19 mouse cellular contexts compared by ENCODE assay signal in genomic region chr15:79381644-79382043, GRCm38 (mm10). TPM values are rescaled to one million over a fixed set of nuclear protein-coding genes. Genes with fewer than 3 reads are reported as not detected.
A peak's percentile ranks its signal among the peaks of the same experiment; 100 is the strongest.
DNase-seq lines count a peak whose midpoint lies in the region; ATAC-seq lines count a peak whose summit lies in the region.
"Had no signal": no experiment of that assay in that cellular context is flagged by ENCODE, and none has a peak within 500 bp of the region (broad histone marks: within the 10 kb centered on the region; RNA-seq: fewer than 3 reads in every experiment).

No protein-coding gene starts in this region.

- H3K27me3 ChIP-seq in forebrain, embryonic 16.5 days (replicated peaks; ENCODE audit: control insufficient read depth, insufficient read depth, low read length), result no peaks in the 10 kb centered on the region
- no peaks in the 10 kb centered on the region for H3K27me3 ChIP-seq in forebrain, embryonic 10.5 days (ENCODE audit: poor library complexity, severe bottlenecking)
- no peaks in the 10 kb centered on the region for H3K27me3 ChIP-seq in heart, embryonic 14.5 days (ENCODE audit: control insufficient read depth, insufficient read depth, low read length)
- H3K27me3 ChIP-seq: midbrain, embryonic 12.5 days; neural tube, embryonic 15.5 days had no signal

- H3K27ac ChIP-seq in forebrain, embryonic 16.5 days (ENCODE audit: low read length), result peak overlapping the region; percentile 53
- no peak overlapping the region for H3K27ac ChIP-seq in forebrain, embryonic 10.5 days
- H3K27ac ChIP-seq in heart, embryonic 14.5 days (replicated peaks in 1 of 2; ENCODE audit: control insufficient read depth in 1 of 2, insufficient read depth in 1 of 2, low read depth in 2 of 2, low read length in 2 of 2), result peak overlapping the region; percentile 95 to 98
- H3K27ac ChIP-seq: kidney, postnatal 0 days; midbrain, embryonic 12.5 days; neural tube, embryonic 15.5 days had no signal

- no peak overlapping the region for H3K4me2 ChIP-seq in forebrain, embryonic 16.5 days (ENCODE audit: low read length)
- peak overlapping the region; percentile 66 for H3K4me2 ChIP-seq in heart, embryonic 14.5 days (ENCODE audit: low read length)
- H3K4me2 ChIP-seq: midbrain, embryonic 12.5 days; neural tube, embryonic 15.5 days had no signal

- H3K4me1 ChIP-seq in forebrain, embryonic 16.5 days (replicated peaks; ENCODE audit: control insufficient read depth, insufficient read depth, low read length), result peaks cover 20% of the 10 kb centered on the region
- H3K4me1 ChIP-seq in forebrain, embryonic 10.5 days, result peaks cover 20% of the 10 kb centered on the region
- H3K4me1 ChIP-seq in heart, embryonic 14.5 days (ENCODE audit: control insufficient read depth in 2 of 2, insufficient read depth in 2 of 2, low read length in 2 of 2), result peaks cover 24 to 50% of the 10 kb centered on the region in 2 experiments

- H3K36me3 ChIP-seq in forebrain, embryonic 16.5 days (ENCODE audit: control insufficient read depth, insufficient read depth), result no peaks in the 10 kb centered on the region; the same call in 1 of the 2 replicates
- H3K36me3 ChIP-seq in forebrain, embryonic 10.5 days (replicated peaks), result peaks cover 33% of the 10 kb centered on the region
- H3K36me3 ChIP-seq in heart, embryonic 14.5 days (ENCODE audit: control insufficient read depth, insufficient read depth, low read length), result peaks cover 33% of the 10 kb centered on the region

- 87% methylated on average over 9 of the region's 9 CpGs for WGBS in forebrain, embryonic 16.5 days
- 88% methylated on average over 9 of the region's 9 CpGs for WGBS in forebrain, embryonic 10.5 days
- WGBS in heart, embryonic 14.5 days, result 79% methylated on average over 9 of the region's 9 CpGs

- no peaks in the 10 kb centered on the region for H3K9me3 ChIP-seq in forebrain, embryonic 16.5 days (ENCODE audit: control insufficient read depth, low read length)
- no peaks in the 10 kb centered on the region for H3K9me3 ChIP-seq in forebrain, embryonic 10.5 days
- H3K9me3 ChIP-seq in heart, embryonic 14.5 days (ENCODE audit: control insufficient read depth, low read length), result no peaks in the 10 kb centered on the region
- H3K9me3 ChIP-seq: midbrain, embryonic 12.5 days; neural tube, embryonic 15.5 days had no signal

- H3K4me3 ChIP-seq in forebrain, embryonic 16.5 days (replicated peaks; ENCODE audit: low read length), result no peak overlapping the region
- no peak overlapping the region for H3K4me3 ChIP-seq in forebrain, embryonic 10.5 days
- no peak overlapping the region for H3K4me3 ChIP-seq in heart, embryonic 14.5 days (ENCODE audit: control insufficient read depth in 1 of 2, insufficient read depth in 1 of 2, low read depth in 1 of 2, low read length in 2 of 2)
- H3K4me3 ChIP-seq: erythroblast, embryonic 14.5 days; midbrain, embryonic 12.5 days; neural tube, embryonic 15.5 days had no signal

- H3K9ac ChIP-seq in forebrain, embryonic 16.5 days (replicated peaks; ENCODE audit: low read depth, low read length), result no peak overlapping the region
- peak overlapping the region; percentile 54; the same call in 1 of the 2 replicates for H3K9ac ChIP-seq in heart, embryonic 14.5 days (ENCODE audit: low read length)
- H3K9ac ChIP-seq: midbrain, embryonic 12.5 days; neural tube, embryonic 15.5 days had no signal

- no peak for ATAC-seq in forebrain, embryonic 16.5 days
- ATAC-seq in heart, embryonic 14.5 days (ENCODE audit: insufficient number of reproducible peaks, insufficient read depth, low FRiP score, low read depth), result no peak

- DNase-seq in forebrain, embryonic 10.5 days (ENCODE audit: extremely low spot score, low spot score), result no peak
- DNase-seq in heart, postnatal 4 days, result no peak
- peak; percentile 1 for DNase-seq in lung, postnatal 10 days
- no peak for DNase-seq in lung, adult 18-20 months
- peak; percentile 68 for DNase-seq in thymus, postnatal 4 days
- no peak for DNase-seq in layer of hippocampus, adult 18-20 months (ENCODE audit: low spot score in 2 of 2)
- DNase-seq: adrenal gland, adult 2 months; cerebellum, adult 11-12 months; kidney, adult 11 months; liver; lung, adult 2 months; retina, postnatal 1 day; right cerebral cortex, postnatal 4 days had no signal

RNA-seq across cellular contexts. Expression of gene Tmem184b, which starts 21.7 kb away (rescaled TPM):
- polyA plus RNA-seq in forebrain, embryonic 16.5 days (2015; fragmentation: Nextera tagmentation; extraction: Ambion mirVana), result 43.4 and 44.0 TPM in 2 replicates
- polyA plus RNA-seq in forebrain, embryonic 10.5 days (2016; fragmentation: Nextera tagmentation; extraction: Ambion mirVana), result 50.0 and 56.1 TPM in 2 replicates
- 56.1 and 60.6 TPM in 2 replicates for polyA plus RNA-seq in heart, embryonic 14.5 days (2014; fragmentation: Nextera tagmentation; extraction: Ambion mirVana)
- total RNA-seq in heart, postnatal 4 days (2021), result 10 to 100 TPM; 68.1 to 73.4 TPM
- total RNA-seq in layer of hippocampus, adult 18-20 months (2021), result 10 to 100 TPM; 55.0 to 57.9 TPM

RNA-seq across cellular contexts. Expression of gene Maff, which starts 35.2 kb away (rescaled TPM):
- 0.97 and 1.1 TPM in 2 replicates for polyA plus RNA-seq in forebrain, embryonic 16.5 days (2015; fragmentation: Nextera tagmentation; extraction: Ambion mirVana)
- polyA plus RNA-seq in forebrain, embryonic 10.5 days (2016; fragmentation: Nextera tagmentation; extraction: Ambion mirVana), result 1.5 and 1.6 TPM in 2 replicates
- 2.2 and 3.5 TPM in 2 replicates for polyA plus RNA-seq in heart, embryonic 14.5 days (2014; fragmentation: Nextera tagmentation; extraction: Ambion mirVana)
- 10 to 100 TPM in 1 of 2 experiments, 1 to 10 TPM in 1; 9.8 to 10.2 TPM for total RNA-seq in heart, postnatal 4 days (2021)
- 1 to 10 TPM; 2.1 TPM for total RNA-seq in layer of hippocampus, adult 18-20 months (2021)

RNA-seq across cellular contexts. Expression of gene Pla2g6, which starts 53.5 kb away (rescaled TPM):
- polyA plus RNA-seq in forebrain, embryonic 16.5 days (2015; fragmentation: Nextera tagmentation; extraction: Ambion mirVana), result 26.4 and 31.0 TPM in 2 replicates
- polyA plus RNA-seq in forebrain, embryonic 10.5 days (2016; fragmentation: Nextera tagmentation; extraction: Ambion mirVana), result 20.9 and 22.8 TPM in 2 replicates
- polyA plus RNA-seq in heart, embryonic 14.5 days (2014; fragmentation: Nextera tagmentation; extraction: Ambion mirVana), result 10.9 and 11.7 TPM in 2 replicates
- total RNA-seq in heart, postnatal 4 days (2021), result 1 to 10 TPM; 8.4 to 9.6 TPM
- total RNA-seq in layer of hippocampus, adult 18-20 months (2021), result 10 to 100 TPM; 23.0 to 23.1 TPM

Comparison
In these comparisons a context has a peak if more than half of its experiments do, and no peak if none do; other contexts are left out.
1. DNase-seq: peak in lung, postnatal 10 days (single experiment) and thymus, postnatal 4 days (single experiment); none in forebrain, embryonic 10.5 days (single experiment), heart, postnatal 4 days (single experiment), lung, adult 18-20 months (0 of 2) and layer of hippocampus, adult 18-20 months (0 of 2).